Mouse (Mus musculus): ENCODE results near the gene Osbp2.

- no peak for TF ChIP-seq GATA2 (IDR thresholded peaks at IDR 0.05; ENCODE audit: borderline replicate concordance, low read depth, low read length)
- no peak for TF ChIP-seq CTCF (IDR thresholded peaks at IDR 0.05; ENCODE audit: low read depth, low read length)
Measured at GRCm38 (mm10) chr11:3849469-3850314, 14.0 kb downstream of the Osbp2 start.
